Mouse (Mus musculus) hindbrain, embryonic 15.5 days (tissue): ENCODE results near the gene Zranb2. TPM values are rescaled to one million over a fixed set of nuclear protein-coding genes. Genes with fewer than 3 reads are reported as not detected.

Source experiments
- ATAC-seq: fragments of 200-750 bp; cut with Nextera tagmentation; 2 replicates; pipeline ENCODE4 v1.8.0; 2017; ENCODE audit warnings: low read depth, moderate number of reproducible peaks, moderate TSS enrichment; ENCODE audit not compliant: low FRiP score
- H3K27ac ChIP-seq: fragments of 300-500 bp; sonication (generic); replicated peaks from 2 replicates; pipeline ENCODE4 v1.5.1; 2015; ENCODE audit warnings: mild to moderate bottlenecking, inconsistent platforms
- H3K27me3 ChIP-seq: fragments of 300-500 bp; sonication (generic); 2 replicates; pipeline ENCODE4 v1.6.1; 2015; ENCODE audit warnings: control low read depth, inconsistent platforms
- H3K36me3 ChIP-seq: fragments of 300-500 bp; sonication (generic); 2 replicates; pipeline ENCODE4 v1.6.1; 2015; ENCODE audit warnings: control low read depth, inconsistent platforms
- H3K4me1 ChIP-seq: fragments of 300-500 bp; sonication (generic); replicated peaks from 2 replicates; pipeline ENCODE4 v1.6.1; 2015; ENCODE audit warnings: control low read depth, inconsistent platforms
- H3K4me2 ChIP-seq: fragments of 300-500 bp; sonication (generic); 2 replicates; pipeline ENCODE4 v1.6.1; 2015; ENCODE audit warnings: moderate library complexity, mild to moderate bottlenecking, inconsistent platforms
- H3K4me3 ChIP-seq: fragments of 300-500 bp; sonication (generic); 2 replicates; pipeline ENCODE4 v1.5.1; 2015; ENCODE audit warnings: mild to moderate bottlenecking, inconsistent platforms
- H3K9ac ChIP-seq: fragments of 300-500 bp; sonication (generic); 2 replicates; pipeline ENCODE4 v1.6.1; 2015; ENCODE audit warnings: inconsistent platforms
- H3K9me3 ChIP-seq: fragments of 300-500 bp; sonication (generic); 2 replicates; pipeline ENCODE4 v1.6.1; 2016; ENCODE audit warnings: control low read depth, inconsistent platforms
- whole genome bisulfite sequencing: fragments of 180-500 bp; shearing (Covaris S2); methylation state at CpG from one replicate; pipeline ENCODE4 v1.1.7; 2015; 5-methylcytosine and 5-hydroxymethylcytosine counted together
- microRNA counts: library from miRNA; unstranded; fragments of <30 nt; microRNA quantifications from one replicate; lab custom pipeline; 2016
- microRNA-seq: library from miRNA; unstranded; fragments of <30 nt; microRNA quantifications from one replicate; pipeline ENCODE4, GENCODE M21; 2016
- polyA plus RNA-seq: library from polyadenylated mRNA; unstranded; fragments of >200 nt; fragmentation: Nextera tagmentation; extraction: Ambion mirVana; gene quantifications from 2 replicates; pipeline ENCODE4 v1.2.1, GENCODE M21; 2015

Zranb2 gene
- polyA plus RNA-seq, 1 experiment from 2014 or later: 95.7 TPM

DNA sequence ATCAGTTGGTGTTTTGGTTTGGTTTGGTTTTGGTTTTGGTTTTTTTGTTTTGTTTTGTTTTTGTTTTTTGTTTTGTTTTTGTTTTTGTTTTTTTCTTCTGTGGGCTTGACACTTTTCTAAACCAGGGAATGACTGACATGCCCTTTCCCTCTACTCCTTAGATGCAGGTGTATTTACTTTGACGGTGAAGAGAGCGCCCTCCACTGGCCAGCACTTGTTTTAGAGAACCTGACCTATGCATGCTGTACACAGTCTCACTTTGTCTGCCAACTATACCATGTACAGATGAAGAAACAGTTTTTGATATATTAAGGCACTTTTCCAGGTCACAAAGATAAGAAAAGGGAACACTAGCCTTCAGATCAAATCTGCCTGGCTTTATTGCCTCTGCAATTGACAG lies 47.8 kb downstream of the Zranb2 start:
- Histone ChIP-seq H3K4me2 (no peak overlapping the region), H3K4me3 (no peak overlapping the region), H3K4me1 (no peaks in the 10 kb centered on the region), H3K27ac (no peak overlapping the region), H3K27me3 (no peaks in the 10 kb centered on the region), H3K9me3 (no peaks in the 10 kb centered on the region), H3K36me3 (no peaks in the 10 kb centered on the region), H3K9ac (no peak overlapping the region)
- no peak for ATAC-seq
- 26% methylated on average over 2 of the region's 2 CpGs for WGBS

DNA sequence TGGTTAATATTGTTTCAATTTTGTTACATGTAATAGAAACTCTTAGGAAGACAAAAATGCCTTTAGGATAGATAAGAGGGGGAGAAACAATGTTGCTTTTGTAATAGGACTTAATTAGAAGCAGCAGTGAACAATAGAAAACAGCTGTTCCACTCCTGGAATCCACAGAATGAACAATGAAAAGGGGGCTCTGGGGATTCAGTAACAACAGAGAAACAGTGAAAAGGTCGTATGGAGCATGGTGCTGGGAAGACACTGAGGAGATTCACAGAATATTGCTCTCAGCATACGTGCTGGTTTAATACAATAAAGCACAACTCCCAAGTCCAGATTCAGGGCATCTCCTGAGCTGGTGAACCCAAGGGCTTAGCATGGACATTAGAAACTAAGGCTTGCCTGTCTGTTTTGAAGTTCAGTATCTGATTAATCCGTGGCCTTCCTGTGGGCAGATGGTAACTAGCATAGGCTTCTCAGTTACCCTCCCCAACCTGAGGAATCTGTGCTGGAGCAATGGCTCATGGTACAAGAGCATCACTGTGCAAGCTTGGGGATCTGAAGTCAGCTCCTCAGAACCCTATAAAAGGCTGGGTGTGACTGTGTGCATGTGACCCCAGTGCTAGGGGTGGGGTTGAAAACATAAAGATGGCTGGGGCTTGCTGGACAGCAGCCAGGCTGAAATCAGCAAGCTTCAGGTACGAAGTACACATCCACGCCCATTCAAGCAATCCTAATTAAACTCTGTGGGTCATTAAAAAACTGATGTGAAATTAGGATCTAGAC lies 48.9 kb downstream of the Zranb2 start:
- ATAC-seq: peak; percentile 66; the same call in 1 of the 2 replicates

DNA sequence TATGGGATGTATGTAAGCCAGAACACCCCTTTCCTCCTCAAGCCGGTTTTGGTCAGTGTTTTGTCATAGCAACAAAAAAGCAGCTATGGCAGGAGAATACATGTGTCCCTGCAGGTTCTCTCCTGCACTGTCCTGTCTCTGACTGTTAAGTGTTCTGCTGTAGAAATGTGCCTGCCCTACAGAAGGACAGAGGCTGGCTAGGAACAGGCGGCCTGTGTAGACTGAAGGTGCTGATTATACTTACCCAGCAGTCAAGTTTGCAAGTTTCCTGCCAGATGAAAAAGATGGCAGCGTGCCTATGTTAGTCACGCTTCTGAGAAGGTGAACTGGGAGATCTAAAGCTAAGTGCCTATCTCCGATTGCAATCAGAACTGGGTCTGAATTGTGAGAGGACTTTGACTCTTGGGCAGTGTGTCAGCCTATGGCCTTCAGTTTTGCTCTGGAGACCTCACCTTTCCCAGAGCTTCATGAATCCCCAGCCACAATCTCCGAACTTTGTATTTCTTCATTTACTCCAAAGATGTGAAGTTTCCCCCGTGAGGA lies 63.9 kb downstream of the Zranb2 start:
- Histone ChIP-seq H3K4me1 (no peaks in the 10 kb centered on the region), H3K4me2 (no peak overlapping the region), H3K27me3 (no peaks in the 10 kb centered on the region), H3K9ac (no peak overlapping the region), H3K27ac (no peak overlapping the region), H3K9me3 (no peaks in the 10 kb centered on the region), H3K36me3 (no peaks in the 10 kb centered on the region), H3K4me3 (no peak overlapping the region)
- no peak for ATAC-seq
- 82% methylated on average over 7 of the region's 7 CpGs for WGBS

More for the DNA sequence above, 48.9 kb downstream of the Zranb2 start:
- H3K36me3 ChIP-seq: no peaks in the 10 kb centered on the region
- no peak overlapping the region for H3K9ac ChIP-seq
- no peaks in the 10 kb centered on the region for H3K4me1 ChIP-seq
- no peaks in the 10 kb centered on the region for H3K9me3 ChIP-seq
- no peaks in the 10 kb centered on the region for H3K27me3 ChIP-seq
- 43% methylated on average over 5 of the region's 5 CpGs for WGBS
- no peak overlapping the region for H3K27ac ChIP-seq
- no peak overlapping the region for H3K4me2 ChIP-seq
- H3K4me3 ChIP-seq: no peak overlapping the region

MicroRNAs encoded within 50 kb of the gene (microRNA counts, 519-probe panel; counts per million panel counts)
- 2,646 counts per million, percentile 46 among the panel's probes with 10 or more counts for microRNA mmu-miR-186 (lab: Ali Mortazavi, UCI)

Small RNA genes within 50 kb of the gene (microRNA-seq; reads per million reads assigned to microRNA genes)
- 606 reads per million, percentile 73 among the genes with 10 or more reads in this experiment for gene Mir186

Other genes with a start within 250 kb of the Zranb2 start
- gene Ptger3, start 32.7 kb downstream of the Zranb2 start, polyA plus RNA-seq: 6.1 and 7.6 TPM in 2 replicates